Mouse (Mus musculus): ENCODE results near the gene Rab1a.
A peak's percentile ranks its signal among the peaks of the same experiment; 100 is the strongest.
"Not testable (repeated sequence)": the region's sequence is repeated elsewhere in the genome, so short reads cannot be mapped to it uniquely, and the experiment has no call there.

The Rab1a gene

DNA sequence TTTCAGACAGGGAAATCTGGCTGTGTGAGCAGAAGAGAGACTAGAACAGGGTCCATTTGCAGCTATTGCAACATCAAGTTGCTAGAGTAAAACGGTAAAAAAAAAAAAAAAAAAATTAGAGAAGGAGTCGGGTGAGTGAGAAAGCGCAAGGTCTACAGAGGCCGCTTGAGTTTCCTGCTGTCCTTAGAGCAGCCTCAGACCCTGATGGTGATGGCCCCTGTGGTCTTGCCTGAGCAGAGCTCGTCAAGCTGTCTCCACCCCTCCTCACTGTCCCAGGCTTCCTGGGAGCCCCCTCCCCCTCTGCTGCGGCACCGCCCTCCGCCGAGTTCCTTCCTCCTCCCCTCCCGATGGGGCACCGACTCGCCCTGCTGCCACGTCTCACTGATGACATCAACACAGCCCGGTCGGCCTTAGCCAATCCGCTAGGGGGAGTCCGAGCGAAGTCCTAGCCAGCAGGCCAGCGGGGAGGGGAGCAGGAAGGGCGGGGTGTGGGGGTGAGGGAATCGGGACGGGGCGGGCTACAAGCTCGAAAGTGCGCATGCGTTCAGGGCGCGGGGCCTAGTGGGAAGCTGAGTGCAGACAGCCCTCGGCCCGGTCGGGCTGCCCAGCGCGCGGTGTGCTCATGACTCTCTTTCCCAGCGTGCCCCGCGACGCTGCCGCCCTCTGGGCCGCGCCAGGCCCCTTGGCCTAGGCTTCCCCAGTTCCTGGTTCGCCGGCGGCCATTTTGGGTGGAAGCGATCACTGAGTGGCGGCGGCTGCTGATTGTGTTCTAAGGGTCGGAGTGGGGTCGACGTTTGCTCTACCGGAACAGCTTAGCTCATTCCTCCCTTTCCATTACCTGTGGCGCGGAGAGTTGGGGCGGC, at the start of gene Rab1a:
Gene Rab1a (plus strand): TSS at position 720 of the 863 bp plus-strand sequence.
- peak; percentile 100 for DNase-seq (ENCODE audit: low spot score)

DNA sequence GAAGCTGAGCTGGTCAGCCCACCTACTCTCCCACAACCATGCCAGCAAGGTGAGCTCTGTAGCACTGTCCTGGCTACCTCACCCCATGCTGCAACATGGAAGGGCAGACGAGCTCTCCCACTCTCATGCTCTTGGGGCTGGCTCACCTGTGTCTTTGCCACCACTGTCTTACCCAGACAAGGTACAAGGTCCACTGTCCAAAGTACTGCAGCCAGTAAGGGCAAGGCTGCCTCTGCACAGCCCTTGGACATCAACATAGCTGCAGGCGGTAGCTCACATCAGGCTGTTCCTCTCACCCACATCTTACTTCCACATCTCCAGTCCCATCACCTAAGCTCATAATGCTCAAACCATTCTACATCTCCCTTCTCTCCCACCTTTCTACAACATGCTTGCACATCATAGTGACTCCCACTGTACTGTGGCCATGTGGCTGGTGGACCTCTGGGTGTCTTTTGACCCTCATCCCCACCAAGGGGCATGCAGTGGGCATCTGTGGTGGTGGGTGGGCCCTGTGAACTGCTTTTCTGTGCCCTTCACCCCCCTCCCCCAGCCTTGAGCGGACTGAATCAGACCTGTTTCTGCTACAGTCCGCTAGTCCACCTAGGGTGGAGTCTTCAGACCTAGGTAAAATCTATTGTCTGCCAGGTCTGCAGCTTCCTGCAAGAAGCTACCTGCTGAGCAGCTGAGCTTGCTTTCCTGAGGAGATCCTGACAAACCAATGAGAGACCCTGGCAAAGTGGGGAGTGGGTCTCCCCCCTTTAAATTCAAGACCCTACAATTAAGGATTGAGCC, 48.9 kb upstream of the Rab1a start:
- no peak for DNase-seq (ENCODE audit: low spot score)

DNA sequence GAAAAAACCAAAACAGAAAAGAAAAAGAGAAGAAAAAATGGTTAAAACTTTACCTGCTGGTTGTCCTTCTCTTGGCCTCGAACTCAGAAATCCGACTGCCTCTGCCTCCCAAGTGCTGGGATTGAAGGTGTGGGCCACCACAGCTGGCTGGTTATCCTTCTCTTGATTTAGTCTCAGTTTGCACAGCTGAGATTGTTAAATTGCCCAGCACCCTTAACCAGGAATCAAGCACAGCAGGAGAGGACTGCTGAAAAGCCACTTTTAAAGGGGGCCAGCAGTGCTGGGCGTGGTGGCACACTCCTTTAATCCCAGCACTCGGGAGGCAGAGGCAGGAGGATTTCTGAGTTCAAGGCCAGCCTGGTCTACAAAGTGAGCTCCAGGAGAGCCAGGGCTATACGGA, 47.7 kb upstream of the Rab1a start:
- DNase-seq (ENCODE audit: low spot score): not testable (repeated sequence)

DNA sequence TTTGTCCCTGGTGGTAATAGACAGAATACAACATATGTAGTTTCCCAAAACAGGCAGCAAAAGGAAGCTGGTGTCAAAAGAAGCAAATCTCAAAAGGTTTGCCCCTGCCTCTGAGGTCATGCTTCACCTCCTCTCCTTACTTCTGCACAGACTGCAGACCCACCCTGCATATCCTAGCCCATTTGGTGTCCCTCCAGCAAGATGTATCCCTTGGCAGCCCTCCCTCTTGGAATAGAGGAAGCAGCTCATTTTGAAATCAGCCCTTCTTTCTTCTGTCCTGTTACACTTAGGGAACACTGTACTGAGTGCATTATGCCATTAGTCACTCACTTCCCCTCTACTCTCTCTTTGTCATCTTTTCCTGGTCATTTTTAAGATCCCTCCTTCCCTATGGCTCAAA, 42.4 kb upstream of the Rab1a start:
- no peak for DNase-seq (ENCODE audit: low spot score)

DNA sequence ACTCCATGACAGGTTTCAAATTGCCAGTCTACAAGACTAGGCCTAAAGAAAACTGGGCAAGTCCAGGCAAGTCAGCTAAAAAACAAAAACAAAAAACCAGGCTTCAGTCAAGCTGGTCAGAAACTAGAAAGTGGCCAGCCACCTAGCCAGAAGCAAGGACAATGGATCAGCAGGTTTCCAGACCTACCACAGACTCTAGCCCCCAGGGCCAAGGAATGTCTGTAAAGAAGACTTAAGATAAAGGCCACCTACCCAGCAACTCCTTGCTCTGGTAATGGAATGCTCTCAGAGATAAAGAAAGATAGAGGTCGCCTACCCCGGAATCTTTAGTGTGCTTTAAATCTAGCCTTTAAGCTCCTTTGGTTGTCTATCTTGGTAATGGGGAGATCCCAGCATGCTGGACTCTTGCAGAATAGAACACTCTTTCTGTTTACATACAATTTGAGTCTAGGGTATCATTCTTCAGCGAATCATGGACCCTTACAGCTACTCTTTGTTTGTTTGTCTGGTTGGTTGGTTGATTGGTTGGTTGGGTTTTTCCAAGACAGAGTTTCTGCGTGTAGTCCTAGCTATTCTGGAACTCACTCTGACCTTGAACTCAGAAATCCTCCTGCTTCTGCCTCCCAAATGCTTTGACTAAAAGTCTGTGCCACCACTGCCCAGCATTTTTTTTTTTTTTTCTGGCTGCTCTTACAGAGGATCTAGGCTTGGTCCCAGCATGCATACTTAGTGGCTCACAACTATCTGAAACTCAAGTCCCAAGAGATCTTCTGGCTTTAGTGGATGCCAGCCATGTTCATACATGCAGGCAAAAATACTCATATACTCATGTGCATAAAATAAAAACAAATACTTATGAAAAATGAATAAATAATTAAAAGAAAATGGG, 36.0 kb upstream of the Rab1a start:
- no peak for DNase-seq (ENCODE audit: low spot score)

DNA sequence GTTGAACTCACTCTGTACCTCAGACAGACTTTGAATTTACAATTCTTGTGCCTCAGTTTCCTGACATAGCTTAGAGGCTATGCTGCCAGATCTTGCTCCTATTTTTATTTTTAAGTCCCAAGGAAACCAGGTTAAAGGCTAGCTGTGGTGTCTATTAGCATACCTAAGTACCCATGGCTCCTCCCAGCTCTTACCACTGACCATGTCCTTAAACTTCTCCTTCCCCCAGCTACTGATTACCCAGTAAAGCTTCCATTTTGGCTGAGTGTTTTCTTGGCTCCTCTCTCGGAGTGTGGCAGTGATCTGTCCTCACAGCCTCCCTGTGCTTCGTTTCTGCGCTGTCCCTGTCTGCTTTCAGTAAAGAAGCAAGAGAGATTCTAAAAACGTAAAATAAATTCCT, 35.2 kb upstream of the Rab1a start:
- DNase-seq (ENCODE audit: low spot score): no peak

DNA sequence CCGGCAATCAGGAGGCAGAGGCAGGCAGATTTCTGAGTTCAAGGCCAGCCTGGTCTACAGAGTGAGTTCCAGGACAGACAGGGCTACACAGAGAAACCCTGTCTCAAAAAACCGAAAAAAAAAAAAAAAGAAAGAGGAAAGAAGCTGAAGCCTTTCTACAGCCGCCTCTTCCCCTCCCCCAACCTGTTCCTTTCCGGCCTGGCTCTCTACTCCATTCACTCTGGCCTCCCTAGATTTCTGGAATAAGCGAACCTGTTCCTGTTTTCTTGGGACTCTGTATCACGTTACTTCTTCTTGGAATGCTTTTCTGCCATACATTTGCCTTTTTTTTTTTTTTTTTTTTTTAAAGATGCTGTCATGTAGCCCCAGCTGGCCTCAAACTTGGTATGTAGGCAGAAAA, 34.8 kb upstream of the Rab1a start:
- DNase-seq (ENCODE audit: low spot score): not testable (repeated sequence)

DNA sequence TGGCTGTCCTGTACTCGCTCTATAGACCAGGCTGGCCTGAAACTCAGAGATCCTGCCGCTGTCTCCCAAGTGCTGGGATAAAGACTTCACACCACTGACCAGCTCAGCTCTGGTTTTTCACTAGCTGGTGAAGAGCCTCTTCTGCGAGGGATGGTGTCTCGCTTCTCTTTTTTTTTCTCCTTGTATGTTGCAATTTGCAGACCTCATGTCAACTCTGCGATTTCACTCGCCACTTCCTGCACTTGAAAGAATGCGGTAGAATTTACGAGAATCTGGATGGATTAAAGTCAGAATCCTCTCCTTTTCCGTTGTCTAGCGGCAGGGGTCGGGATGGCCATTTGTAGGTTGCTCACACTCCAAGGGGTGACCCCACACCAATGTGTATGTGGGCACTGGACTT, 32.3 kb upstream of the Rab1a start:
- no peak for DNase-seq (ENCODE audit: low spot score)

DNA sequence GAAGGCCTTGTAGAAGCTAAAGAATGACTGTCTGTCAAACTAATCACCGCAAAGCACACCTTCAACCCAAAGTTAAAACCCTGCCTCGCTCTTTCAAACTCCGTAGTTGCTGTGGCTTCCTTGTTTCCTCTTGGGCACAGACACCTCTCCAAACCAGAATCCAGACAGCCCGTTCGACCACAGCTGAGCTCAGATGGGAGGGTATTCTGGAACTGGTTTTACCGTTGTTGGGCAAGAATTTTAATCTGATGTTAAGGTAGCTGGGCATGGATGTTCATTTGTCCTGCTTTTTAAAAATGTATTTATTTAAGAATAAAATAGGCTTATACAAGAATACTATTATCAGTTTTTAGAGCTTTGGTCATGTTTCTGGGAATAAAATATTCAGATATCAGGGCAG, 14.0 kb upstream of the Rab1a start:
- DNase-seq (ENCODE audit: low spot score): peak; percentile 25

DNA sequence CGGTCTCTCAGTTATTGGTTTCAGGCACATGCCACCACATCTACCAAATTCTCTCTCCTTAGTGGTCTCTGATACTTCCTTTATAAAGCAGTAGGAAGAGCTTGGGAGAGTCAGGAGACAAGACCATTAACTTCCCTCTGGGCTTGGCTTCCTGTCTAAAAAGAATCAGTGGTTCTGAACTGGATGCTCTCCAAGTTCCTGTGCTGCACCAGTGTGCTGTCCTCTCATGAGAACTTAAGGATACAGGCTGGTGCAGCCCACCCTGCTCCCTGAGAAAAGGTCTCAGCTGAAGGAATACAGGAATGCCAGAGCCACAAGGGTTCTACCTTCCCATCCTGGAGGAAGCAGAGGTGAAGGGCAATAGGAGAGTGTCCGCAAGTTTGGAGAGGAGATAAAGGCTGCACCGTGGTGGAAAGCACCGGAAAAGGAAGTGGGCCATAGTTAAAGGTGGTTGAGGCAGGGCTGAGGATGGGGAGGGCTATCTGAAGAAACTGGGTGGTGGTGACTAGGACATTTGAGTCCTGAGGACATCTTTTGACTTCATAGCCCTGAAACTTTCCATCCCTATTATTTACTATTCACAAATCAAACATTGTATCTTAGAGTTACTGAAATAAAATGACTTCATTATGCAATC, 8.0 kb upstream of the Rab1a start:
- no peak for DNase-seq (ENCODE audit: low spot score)

DNA sequence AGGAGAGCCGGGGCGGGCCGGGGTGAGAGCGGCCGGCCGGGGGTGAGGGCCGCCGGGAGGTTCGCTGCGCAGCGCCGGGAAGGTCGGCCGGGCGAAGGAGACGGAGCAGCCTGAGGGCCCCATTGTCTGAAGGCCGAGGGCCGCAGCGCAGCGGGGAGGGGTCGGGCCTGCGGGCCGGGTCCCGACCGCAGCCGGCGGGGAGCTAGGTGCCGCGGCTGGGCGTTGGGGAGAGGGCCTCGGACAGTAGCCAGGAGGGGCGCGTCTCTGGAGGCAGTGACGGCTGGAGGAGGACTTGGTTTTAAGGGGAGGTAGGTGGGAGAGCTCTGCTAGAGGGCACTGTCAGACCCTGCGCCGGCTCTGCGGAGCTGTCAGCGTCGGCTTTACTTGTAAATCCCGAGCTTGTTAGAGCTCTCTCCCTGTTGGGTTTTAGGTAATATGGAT, 449 bp downstream of the Rab1a start:
- peak; percentile 47 for DNase-seq (ENCODE audit: low spot score)

DNA sequence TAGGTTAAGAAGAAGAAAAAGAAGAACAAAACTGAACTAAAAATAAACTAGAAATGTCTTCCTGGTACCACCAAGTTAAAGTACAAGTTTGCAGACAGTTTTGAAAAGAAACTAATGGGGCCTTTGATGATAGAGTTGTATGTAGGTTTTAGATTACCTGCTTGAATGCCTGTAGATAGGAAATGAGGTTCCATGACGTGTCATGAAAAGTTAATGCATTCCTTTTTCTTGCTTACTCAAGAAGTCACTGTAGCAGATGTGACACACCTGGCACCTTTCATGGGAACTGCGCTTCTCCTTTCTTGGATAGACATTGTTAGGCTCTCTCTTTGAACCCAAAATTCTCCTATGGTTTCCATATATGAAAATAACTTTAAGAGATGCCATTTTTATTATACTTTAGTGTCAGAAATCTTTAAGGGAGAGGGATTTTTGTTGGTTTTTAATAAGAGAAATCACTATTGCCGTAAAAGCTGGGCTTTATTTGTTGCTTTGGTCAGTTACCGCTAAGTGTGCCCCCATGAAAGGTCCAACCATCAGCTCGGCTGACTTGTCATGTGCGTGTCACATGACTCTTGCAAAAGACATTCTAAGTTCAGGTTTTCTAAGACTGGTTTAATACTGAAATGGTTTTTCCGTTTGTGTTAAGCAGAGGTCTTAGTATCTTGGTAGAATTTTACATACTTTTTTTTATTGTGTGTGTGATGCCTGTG, 1.2 kb downstream of the Rab1a start:
- no peak for DNase-seq (ENCODE audit: low spot score)

DNA sequence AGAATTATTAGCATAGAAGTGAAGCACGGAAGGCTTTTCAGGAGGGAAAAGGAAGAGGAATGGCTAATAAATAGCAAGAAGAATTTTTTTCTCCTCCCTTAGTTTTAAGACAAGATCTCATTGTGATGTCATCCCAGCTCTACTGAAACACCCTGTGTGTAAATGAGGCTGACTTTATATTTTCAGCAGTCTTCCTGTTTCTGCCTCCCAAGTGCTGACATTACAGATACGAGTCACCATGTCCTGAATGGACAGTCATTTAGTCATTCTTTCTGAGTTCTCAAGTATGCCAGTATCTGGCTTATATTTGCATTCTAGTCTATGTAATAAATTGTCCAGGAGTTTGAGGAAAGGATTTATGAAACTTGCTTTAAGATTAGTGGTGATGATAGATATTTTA, 3.1 kb downstream of the Rab1a start:
- no peak for DNase-seq (ENCODE audit: low spot score)

DNA sequence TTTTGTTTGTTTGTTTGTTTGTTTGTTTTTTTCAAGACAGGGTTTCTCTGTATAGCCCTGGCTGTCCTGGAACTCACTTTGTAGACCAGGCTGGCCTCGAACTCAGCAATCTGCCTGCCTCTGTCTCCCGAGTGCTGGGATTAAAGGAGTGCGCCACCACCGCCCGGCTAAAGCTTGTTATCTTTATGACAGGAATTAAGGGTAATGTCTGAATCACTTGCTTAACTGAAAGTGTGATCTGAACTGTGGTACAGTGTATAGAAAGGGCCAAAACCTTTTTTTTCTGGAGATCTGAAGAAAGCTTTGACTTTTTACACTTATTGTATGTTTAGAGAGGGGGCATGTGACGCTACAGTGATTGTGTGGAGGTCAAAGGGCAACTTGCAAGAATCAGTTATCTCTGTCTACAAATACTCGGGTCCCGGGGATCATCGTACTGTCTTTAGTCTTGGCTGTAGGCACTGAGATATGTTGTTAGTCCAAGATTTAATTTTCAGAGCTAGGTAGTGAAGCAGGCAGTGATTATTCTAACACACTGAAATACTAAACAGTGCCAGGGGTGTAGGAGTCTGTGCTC, 3.7 kb downstream of the Rab1a start:
- no peak for DNase-seq (ENCODE audit: low spot score)

DNA sequence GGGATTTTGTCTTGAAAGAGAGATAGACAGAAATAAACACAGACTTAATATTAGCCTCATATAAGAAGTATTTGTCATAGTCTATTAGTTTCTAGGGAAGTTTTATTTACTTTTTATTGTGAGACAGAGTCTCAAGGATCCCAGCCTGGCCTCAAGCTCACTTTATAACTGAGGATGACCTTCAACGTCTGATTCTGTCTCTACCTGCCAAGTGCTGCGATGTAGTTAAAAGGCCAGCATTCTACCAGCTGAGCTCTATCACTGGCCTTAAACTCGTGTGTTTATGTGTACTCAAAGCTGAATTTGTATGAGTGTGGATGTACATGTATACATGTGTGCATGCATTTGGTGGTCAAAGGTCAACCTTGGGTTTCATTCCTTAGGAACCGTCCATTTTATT, 4.3 kb downstream of the Rab1a start:
- DNase-seq (ENCODE audit: low spot score): no peak

DNA sequence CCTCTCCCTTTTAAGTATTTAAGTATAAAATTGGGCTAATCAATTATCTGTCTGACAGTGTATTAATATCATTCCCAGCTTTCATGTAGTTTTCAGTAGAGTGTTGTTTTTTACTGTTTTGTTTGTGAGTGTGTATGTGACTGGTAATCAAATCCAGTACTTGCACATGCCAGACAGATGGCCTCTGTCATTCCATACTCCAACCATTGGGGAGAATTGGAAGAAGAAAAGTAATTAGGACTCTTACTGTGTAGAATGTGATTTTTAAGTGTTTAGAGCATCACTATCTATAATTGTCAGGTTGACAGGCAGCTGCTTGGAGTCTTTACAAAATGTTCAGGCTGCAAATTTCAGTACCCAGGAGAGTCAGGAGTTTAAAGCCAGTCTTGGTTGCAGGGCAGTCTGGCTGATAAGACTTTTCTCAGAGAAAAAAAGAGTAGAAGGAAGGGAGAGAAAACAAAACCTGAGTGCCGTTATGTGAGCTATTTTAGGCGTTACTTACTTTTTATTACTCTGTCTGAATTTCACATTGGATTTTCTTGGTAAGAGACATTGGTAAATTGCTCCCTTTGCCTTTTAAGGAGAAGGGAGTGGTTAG, 5.5 kb downstream of the Rab1a start:
- DNase-seq (ENCODE audit: low spot score): no peak

DNA sequence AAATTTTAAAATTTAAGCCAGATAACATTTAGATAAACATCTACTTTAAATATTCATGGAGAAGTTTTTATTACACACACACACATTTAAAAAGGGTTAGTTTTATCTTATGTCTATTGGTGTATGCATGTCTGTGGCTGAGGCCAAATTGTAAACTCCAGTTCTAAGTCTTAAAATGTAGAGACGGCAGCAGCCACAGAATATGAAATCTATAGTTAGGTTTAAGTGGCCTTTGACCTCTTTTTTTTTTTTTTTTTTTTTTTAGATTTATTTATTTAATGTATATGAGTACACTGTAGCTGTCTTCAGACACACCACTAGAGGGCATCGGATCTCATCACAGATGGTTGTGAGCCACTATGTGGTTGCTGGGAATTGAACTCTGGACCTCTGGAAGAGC, 6.4 kb downstream of the Rab1a start:
- no peak for DNase-seq (ENCODE audit: low spot score)

DNA sequence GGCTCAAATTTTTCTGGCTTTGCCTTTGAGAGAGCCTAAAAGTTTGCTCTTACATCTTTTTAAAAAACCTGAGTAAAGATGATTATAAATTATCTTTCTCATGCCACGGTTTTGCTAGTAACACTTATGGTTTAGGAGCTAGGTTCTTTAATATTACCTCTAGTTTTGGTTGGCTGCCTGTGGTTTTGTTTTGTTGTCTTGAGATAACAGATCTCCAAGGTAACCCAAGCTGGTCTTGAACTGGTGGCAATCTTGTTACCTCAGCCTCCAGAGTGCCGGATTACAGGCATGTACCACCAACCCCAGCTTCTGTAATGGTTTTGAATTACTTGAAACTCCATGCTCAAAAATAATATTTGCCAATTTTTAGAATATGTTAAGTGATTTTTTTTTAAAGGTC, 10.6 kb downstream of the Rab1a start:
- no peak for DNase-seq (ENCODE audit: low spot score)

DNA sequence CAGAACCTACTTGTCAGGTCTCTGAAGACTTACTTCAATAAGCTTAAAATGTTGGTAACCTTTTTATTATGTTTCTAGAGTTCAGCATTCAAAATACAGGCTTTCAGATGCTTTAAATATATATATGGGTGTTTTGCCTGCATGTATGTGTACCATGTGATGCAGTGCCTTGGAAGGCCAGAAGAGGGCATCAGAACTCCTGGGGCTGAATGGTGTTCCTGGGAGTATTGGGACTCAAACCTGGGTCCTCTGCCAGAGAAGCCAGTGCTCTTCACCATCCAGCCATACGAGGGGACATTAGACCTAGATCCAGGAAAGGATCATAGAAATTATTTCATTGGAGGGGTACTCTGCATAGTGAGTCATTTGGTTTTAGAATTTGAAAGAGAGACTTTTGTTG, 13.5 kb downstream of the Rab1a start:
- no peak for DNase-seq (ENCODE audit: low spot score)

DNA sequence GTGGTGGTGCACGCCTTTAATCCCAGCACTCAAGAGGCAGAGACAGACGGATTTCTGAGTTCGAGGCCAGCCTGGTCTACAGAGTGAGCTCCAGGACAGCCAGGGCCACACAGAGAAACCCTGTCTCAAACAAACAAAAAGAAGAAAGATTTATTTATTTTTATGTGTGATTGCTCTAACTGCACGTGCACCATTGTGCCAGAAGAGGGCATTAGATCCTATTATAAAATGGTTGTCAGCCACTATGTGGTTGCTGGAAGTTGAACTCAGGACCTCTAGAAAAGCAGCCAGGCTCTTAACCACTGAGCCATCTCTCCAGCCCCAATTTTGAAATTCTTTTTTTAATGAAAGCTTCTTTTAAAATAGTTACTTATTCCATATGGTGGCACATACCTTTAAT, 15.2 kb downstream of the Rab1a start:
- DNase-seq (ENCODE audit: low spot score): no peak

All from urinary bladder, postnatal 14 days (tissue).